Mouse (Mus musculus): ENCODE results near the gene Defb45. TPM values are rescaled to one million over a fixed set of nuclear protein-coding genes. Genes with fewer than 3 reads are reported as not detected.
A peak's percentile ranks its signal among the peaks of the same experiment; 100 is the strongest.

Gene Defb45
- total RNA-seq, 2 experiments from 2014 or later = not detected

- intact Hi-C loops (cut with DNase I; ENCODE audit: low total_unique reads) = loop anchor here (5.0 kb wide), 1 partner anchor 42 kb away; no protein-coding TSS in a partner anchor
- DNase-seq = peak; percentile 28
Observed at GRCm38 (mm10) chr2:152615563-152615962, 16.4 kb upstream of the Defb45 start.

GRCm38 (mm10) chr2:152612193-152612592 lies 13.0 kb upstream of the Defb45 start:
- intact Hi-C loops (cut with DNase I; ENCODE audit: low total_unique reads) = no loop called here
- no peak for DNase-seq

- intact Hi-C loops (cut with DNase I; ENCODE audit: low total_unique reads) = no loop called here
- DNase-seq = no peak
Observed at GRCm38 (mm10) chr2:152608719-152609118, 9.5 kb upstream of the Defb45 start.

GRCm38 (mm10) chr2:152607746-152608145 lies 8.5 kb upstream of the Defb45 start:
- DNase-seq = no peak
- intact Hi-C loops (cut with DNase I; ENCODE audit: low total_unique reads) = no loop called here

GRCm38 (mm10) chr2:152604057-152604456 lies 4.9 kb upstream of the Defb45 start, which contains the start of gene Defb36:
TSS of gene Defb36 (plus strand) at chr2:152604327.
- peak; percentile 47 for DNase-seq
- intact Hi-C loops (cut with DNase I; ENCODE audit: low total_unique reads) = no loop called here

- intact Hi-C loops (cut with DNase I; ENCODE audit: low total_unique reads) = no loop called here
- DNase-seq = no peak
Observed at GRCm38 (mm10) chr2:152601275-152601960, 2.2 kb upstream of the Defb45 start.

- DNase-seq = no peak
- intact Hi-C loops (cut with DNase I; ENCODE audit: low total_unique reads) = no loop called here
Observed at GRCm38 (mm10) chr2:152600076-152600475, 877 bp upstream of the Defb45 start.

- intact Hi-C loops (cut with DNase I; ENCODE audit: low total_unique reads) = no loop called here
Observed at GRCm38 (mm10) chr2:152589021-152589420, 10.2 kb downstream of the Defb45 start.

GRCm38 (mm10) chr2:152588450-152588849 lies 10.7 kb downstream of the Defb45 start:
- intact Hi-C loops (cut with DNase I; ENCODE audit: low total_unique reads) = no loop called here
- no peak for DNase-seq

More at GRCm38 (mm10) chr2:152589021-152589420, 10.2 kb downstream of the Defb45 start:
- DNase-seq = no peak

- DNase-seq = no peak
- intact Hi-C loops (cut with DNase I; ENCODE audit: low total_unique reads) = no loop called here
Observed at GRCm38 (mm10) chr2:152586926-152587560, 12.2 kb downstream of the Defb45 start.

- no peak for DNase-seq
- intact Hi-C loops (cut with DNase I; ENCODE audit: low total_unique reads) = no loop called here
Observed at GRCm38 (mm10) chr2:152580612-152581011, 18.6 kb downstream of the Defb45 start.

GRCm38 (mm10) chr2:152580107-152580506 lies 19.1 kb downstream of the Defb45 start, which contains the start of gene Defb19:
TSS of gene Defb19 (minus strand) at chr2:152580312.
- DNase-seq = no peak
- intact Hi-C loops (cut with DNase I; ENCODE audit: low total_unique reads) = no loop called here

GRCm38 (mm10) chr2:152573484-152573883 lies 25.7 kb downstream of the Defb45 start:
- intact Hi-C loops (cut with DNase I; ENCODE audit: low total_unique reads) = no loop called here
- no peak for DNase-seq

GRCm38 (mm10) chr2:152572114-152572794 lies 26.9 kb downstream of the Defb45 start, which contains the start of gene Defb21:
TSS of gene Defb21 (plus strand) at chr2:152572744.
- no peak for DNase-seq

GRCm38 (mm10) chr2:152570313-152570712 lies 28.9 kb downstream of the Defb45 start:
- intact Hi-C loops (cut with DNase I; ENCODE audit: low total_unique reads) = no loop called here
- no peak for DNase-seq

More at GRCm38 (mm10) chr2:152572114-152572794, 26.9 kb downstream of the Defb45 start, which contains the start of gene Defb21:
- intact Hi-C loops (cut with DNase I; ENCODE audit: low total_unique reads) = no loop called here

- intact Hi-C loops (cut with DNase I; ENCODE audit: low total_unique reads) = no loop called here
- no peak for DNase-seq
Observed at GRCm38 (mm10) chr2:152569881-152570280, 29.3 kb downstream of the Defb45 start.

GRCm38 (mm10) chr2:152569038-152569437 lies 30.2 kb downstream of the Defb45 start, which contains the start of gene Gm17416:
TSS of gene Gm17416 (plus strand) at chr2:152569338.
- intact Hi-C loops (cut with DNase I; ENCODE audit: low total_unique reads) = no loop called here
- DNase-seq = no peak

GRCm38 (mm10) chr2:152556655-152557054 lies 42.5 kb downstream of the Defb45 start:
- DNase-seq = no peak
- intact Hi-C loops (cut with DNase I; ENCODE audit: low total_unique reads) = no loop called here

GRCm38 (mm10) chr2:152553774-152554423 lies 45.3 kb downstream of the Defb45 start:
- intact Hi-C loops (cut with DNase I; ENCODE audit: low total_unique reads) = no loop called here

GRCm38 (mm10) chr2:152548124-152548523 lies 51.1 kb downstream of the Defb45 start:
- no peak for DNase-seq
- intact Hi-C loops (cut with DNase I; ENCODE audit: low total_unique reads) = loop anchor here (10.0 kb wide), 1 partner anchor 73 kb away; the partner anchor contains the start of gene Defb20

More at GRCm38 (mm10) chr2:152553774-152554423, 45.3 kb downstream of the Defb45 start:
- DNase-seq = peak; percentile 54
